Mouse (Mus musculus) cerebellum, adult 9-10 months (tissue): ENCODE results near the gene Lgals7.
A peak's percentile ranks its signal among the peaks of the same experiment; 100 is the strongest.
"Not testable (repeated sequence)": the region's sequence is repeated elsewhere in the genome, so short reads cannot be mapped to it uniquely, and the experiment has no call there.

ENCODE experiments used
- DNase-seq: peaks from one replicate; pipeline ENCODE4 v3.0.0; 2022

The Lgals7 gene

DNA sequence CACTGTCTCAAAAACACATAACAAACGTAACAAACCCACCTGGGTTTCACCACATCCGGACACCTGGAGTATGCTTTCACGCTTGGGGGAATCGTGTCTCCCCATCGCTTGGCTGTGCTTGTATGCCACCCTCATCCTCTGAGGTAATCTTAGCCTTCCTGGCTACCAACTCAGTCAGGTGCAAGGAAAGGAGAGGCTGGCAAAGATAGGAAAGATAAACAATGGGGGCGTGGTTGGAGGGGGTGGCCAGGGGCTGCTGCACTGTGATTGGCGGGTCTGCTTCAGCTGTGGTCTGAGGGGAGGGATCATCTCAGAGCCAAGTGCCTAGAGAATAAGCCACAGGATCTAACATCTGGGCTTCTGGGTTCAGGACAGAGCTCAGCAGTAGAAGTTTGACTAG, 16.0 kb downstream of the Lgals7 start:
- DNase-seq, result no peak

DNA sequence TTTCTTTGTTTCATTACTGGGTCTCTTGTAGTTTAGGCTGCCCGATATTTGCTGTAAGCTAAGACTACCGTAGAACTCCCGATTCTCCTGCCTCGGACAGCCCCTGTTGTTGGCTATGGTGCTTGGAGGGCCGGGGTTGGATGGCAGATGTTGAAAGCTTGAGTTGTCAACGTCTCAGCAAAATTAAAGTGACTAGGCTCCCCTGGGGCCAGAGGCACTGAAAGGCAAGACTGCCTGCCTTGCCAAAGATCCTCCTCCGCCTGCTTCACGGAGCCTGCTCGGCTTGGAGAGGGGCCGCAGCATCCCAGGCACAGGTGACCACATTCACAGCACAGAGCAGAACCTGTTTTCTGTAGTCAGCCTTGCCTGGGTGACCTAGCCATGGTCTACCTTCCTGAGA, 16.9 kb downstream of the Lgals7 start:
- DNase-seq, result no peak

DNA sequence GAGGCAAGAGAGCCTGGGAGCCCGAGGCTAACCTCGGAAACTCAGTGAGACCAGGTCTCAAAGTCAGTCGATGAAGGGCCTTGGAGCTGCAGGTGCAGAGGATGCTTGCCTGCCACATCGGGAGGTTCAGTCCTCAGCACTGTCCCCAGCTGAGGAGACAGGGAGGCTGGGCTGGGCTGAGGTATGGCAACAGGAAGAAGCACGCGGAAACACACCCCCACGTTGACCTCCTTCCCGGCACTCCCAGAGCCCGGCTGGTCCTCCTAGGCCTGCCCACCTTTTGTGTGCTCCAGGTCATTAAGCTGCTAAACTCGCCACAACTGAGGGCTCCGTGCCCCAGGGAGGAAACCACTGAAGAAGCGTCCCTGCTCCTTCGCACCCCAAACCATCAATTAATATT, 17.5 kb downstream of the Lgals7 start, which contains the start of gene Capn12:
Gene Capn12, plus strand, starts transcription at position 224 of the 400 bp plus-strand sequence.
- DNase-seq, result no peak

DNA sequence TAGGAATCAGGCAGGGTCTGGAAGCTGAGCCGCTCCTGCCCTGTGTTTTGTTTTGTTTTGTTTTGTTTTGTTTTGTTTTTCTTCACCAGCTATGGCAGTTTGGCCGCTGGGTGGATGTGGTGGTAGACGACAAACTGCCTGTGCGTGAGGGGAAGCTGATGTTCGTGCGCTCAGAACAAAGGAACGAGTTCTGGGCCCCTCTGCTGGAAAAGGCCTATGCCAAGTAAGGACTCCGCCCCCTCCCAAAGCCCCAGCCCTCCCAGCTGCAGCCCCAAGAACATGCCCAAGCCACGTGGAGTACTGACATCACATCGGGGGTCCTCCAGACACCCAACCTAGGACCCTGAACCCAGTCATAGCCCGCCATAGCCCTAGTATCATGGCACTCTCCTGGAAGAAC, 19.4 kb downstream of the Lgals7 start:
- no peak for DNase-seq

DNA sequence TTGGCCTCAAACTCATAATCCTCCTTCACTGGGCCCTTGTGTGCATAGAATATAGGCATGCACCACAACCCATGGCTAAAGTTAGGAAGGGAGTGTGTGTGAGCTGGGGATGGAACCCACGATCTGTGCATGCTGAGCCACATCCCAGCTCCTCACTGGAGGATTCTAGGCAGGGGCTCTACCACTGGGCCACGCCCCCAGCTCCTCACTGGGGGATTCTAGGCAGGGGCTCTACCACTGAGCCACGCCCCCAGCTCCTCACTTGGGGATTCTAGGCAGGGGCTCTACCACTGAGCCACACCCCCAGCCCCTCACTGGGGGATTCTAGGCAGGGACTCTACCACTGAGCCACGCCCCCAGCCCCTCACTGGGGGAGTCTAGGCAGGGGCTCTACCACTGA, 20.1 kb downstream of the Lgals7 start:
- DNase-seq, result not testable (repeated sequence)

DNA sequence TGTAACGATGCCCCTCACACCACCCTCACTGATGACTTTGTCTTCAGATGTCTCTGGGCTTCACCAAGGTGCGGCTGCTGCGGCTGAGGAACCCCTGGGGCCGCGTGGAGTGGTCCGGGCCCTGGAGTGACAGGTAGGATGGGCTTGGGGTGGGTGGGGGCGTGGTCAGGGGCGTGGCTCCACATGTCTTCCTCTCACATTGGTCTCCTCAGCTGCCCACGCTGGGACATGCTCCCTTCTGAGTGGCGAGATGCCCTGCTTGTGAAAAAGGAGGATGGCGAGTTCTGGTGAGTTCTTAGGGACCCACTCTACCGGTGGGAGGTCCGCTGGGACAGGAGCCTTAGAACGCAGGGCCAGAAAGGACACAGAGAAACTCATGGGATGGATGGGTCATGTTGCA, 22.8 kb downstream of the Lgals7 start:
- no peak for DNase-seq

DNA sequence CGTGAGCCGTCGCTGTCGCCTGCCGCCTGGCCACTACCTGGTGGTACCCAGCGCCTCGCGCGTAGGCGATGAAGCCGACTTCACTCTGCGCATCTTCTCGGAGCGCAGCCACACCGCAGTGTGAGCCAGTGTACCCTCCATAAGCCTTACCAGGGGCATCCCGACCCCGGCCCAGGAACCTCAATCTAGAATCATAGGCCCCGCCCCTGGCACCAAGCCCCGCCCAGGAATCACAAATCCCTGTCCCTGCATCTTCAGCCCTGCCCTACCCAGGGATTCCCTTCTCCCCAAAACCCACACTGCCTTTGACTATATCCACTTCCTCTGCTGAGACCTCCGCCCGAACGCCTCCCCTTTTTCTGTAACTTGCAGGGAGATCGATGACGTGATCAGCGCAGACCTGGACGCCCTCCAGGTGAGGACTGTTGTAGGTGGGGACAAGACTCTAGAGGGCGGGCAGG, 25.1 kb downstream of the Lgals7 start:
- no peak for DNase-seq

DNA sequence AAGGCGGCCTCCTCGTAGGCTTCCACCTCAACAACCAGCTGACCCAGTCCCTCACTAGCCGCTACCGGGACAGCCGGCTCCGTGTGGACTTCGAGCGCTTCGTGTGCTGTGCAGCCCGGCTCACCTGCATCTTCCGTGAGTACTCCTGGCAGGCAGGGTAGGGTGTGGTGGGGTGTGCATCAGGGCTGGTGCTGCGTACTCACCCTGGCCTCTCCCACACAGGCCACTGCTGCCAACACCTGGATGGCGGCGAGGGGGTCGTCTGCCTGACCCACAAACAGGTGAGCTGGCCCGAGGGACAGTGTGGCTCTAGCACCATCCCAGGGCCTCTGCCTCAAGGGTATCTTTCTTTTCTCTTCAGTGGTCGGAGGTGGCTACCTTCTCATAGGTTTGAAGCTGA, 28.9 kb downstream of the Lgals7 start:
- no peak for DNase-seq

DNA sequence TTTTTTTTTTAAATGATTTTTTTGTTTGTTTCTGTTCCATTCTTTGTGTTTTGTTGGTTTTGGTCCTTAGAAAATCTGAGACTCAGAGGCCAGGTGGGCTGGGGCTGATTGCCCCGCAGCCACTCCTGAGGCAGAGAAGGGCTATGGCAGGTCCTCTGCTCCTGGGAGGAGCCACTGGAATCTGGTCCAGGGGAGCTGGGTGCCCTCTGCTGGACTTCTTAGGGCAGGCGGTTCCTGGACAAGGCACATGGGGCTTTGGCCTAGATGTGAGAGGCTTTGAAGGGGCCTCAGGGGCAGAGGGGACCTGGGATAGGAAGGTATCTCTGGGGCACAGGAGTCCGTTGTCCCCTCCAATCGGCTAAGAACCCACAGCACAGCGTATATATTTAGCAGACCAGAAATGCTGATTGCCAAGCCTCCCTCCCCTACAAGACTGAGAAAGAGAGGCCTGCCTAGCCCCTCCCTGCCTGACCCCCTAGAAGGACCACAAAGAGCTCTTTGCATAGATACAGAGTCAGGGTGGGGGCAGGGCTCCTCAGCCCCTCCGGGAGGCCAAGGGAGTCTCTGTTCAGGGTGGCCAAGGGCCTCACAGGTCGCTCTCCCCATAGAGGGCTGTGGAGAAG, 30.1 kb downstream of the Lgals7 start:
- no peak for DNase-seq

DNA sequence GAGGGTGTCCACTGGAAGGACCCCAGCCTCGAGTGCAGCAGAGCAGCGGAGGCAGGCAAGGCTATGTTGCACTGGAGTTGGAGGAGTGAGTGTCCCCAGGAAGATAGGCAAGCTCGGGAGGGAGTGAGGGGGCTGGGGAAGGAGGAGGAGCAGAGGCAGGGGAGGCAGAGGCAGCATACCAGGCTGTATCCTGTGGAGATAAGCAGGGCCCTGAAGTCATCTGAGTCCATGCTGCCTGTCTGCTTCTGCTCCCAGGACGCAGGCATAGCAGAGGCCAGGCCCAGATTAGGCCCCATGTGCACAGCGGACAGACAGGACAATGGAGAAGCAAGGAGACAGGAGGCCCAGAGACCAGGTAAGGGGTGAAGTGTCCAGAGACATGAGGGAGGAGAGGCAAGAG, 31.3 kb downstream of the Lgals7 start:
- DNase-seq, result no peak

DNA sequence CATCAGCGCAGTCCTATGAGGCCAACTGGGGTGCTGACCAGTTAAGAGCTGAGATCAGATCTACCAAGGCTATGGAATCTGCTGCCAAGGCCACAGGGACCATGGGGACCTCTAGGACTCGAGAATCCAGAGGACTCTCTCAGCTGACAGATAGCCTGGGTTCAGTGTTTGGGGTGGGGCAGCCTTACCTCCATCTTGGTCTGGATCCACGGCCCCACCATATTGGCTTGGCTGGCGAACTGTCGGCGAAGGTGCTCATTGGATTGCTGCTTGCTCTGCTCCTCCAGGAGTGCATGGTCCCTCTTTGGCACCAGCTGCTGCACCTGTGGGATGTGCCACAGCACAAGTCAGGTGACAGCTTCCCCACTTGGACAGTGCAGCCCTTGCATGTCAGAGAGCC, 34.0 kb downstream of the Lgals7 start:
- DNase-seq, result no peak

DNA sequence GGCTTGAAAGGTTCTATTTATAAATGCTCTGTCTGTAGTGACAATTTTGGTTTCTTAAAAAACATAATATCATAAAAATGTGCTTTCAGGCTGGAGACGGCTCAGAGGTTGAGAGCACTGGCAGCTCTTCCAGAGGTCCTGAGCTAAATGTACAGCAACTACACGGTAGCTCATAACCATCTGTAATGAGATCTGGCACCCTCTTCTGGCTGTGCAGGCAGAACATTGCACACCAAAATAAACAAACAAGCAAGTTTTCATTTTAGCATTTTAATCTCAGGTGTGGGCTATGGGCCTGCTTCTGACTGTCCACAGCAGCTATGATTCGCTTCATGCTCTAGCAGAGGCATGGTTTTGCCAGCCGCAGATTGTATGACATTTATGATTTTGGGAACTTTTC, 36.3 kb downstream of the Lgals7 start:
- no peak for DNase-seq

DNA sequence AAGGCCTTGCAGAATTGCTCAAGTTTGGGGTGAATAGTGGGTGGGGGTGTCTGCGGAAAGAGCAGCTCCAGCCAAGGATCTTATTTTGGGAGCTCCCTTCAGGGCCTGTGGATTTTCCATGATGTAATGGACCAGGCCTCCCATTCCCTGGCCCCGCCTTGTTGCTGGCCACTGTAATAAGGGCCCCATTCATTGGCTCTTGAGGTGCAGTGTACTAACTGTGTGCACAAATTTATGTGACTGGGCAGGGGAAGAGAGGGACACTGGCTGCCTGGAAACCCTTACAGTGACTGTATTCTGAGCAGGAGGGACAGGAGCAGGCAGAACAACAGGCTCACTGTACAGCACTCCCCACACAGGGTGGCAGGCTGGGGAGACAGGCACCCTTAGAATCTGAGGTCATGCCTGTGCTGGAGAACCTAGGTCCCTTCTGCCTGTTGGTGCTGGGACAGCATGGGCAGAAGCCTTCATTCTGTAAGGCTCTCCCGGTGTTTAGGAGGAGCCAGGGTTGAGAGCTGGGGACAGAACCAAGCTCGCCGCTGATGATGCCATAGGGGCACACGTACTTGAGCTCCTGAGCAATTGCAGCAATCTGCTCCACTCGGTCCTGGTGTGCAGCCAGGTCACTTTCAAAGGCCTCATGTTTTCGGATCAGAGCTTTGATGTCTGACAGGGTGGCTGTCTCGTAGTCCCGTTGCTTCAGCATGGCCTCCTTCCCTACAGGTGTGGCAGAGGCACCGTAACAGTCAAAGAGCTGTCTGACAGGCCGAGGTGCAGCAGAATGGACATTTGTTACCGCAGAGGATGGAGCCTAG, 37.9 kb downstream of the Lgals7 start:
- no peak for DNase-seq

DNA sequence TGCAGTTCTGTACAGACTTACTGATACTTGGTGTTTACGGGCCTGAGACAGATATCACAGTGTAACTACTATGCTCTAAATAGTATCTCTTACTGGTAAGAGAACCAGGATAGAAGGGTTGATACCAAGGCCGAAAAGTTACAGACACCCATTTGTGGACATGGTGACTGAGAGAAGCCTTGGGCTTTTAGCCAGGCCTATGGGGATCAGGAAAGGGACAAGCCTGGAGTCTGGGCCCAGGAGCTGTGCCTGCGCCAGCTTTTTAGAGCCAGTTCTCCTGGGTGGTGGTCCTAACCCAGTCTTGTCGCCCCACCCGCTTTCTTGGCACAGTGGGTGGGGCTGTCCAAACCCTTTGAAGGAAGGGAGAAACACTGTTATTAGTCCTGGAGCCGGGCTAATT, 38.5 kb downstream of the Lgals7 start:
- no peak for DNase-seq

DNA sequence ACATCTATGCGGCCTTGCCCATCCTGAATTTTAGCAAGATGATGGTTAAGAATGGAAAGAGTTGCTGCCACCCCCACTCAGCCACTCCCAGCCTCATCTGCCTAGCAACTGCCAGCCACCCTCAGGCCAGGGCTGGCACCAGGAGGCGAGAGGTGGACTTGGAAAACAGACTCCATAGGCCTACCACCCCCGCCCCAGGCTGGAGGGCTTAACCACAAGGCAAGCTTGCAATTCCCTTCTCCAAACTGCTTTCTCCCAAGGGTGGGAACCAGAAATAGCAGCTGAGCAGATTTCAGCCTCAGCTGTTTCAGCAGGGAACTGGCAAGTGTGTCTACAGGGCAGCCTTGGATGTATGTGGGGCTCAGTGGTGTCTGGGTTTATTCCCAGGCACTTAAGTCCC, 39.2 kb downstream of the Lgals7 start:
- no peak for DNase-seq

DNA sequence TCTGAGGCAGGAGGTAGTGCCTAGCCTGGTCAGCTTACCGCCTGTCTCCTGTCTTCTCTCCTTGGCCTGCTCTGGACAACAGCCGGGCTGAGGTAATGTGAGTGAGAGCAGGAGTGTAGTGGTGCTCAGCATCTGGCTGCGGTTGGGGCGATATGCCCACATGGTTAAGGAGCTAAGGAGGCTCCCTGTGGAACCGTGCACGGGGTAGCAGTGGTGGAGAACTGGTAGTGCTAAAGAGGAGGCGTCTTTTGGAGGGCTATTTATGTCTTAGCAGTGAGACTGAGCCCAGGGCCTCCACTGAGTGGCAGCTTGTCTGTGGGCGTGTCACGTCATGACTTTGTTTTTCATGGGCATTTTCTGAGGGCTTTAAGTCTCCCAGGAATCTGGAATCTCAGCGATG, 40.1 kb downstream of the Lgals7 start:
- no peak for DNase-seq

DNA sequence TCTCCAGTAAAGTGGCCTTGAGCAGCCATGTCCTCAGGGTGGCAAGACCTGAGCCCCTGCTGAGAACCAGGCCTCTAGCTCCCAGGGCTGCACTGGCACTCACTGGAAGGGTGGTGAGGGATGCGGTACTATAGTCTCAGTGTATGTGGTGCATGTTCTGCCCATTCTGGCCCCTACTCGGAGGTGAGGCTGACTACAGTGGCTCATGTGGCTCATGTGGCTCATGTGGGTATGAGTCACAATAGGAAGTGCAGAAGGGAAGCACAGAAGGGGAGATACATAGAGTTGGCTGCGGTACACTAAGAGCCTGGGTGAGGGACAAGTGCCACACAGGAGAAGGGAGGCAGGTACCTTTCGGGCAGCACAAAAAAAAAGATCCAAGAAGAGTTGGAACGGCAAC, 43.5 kb downstream of the Lgals7 start:
- peak; percentile 43 for DNase-seq

DNA sequence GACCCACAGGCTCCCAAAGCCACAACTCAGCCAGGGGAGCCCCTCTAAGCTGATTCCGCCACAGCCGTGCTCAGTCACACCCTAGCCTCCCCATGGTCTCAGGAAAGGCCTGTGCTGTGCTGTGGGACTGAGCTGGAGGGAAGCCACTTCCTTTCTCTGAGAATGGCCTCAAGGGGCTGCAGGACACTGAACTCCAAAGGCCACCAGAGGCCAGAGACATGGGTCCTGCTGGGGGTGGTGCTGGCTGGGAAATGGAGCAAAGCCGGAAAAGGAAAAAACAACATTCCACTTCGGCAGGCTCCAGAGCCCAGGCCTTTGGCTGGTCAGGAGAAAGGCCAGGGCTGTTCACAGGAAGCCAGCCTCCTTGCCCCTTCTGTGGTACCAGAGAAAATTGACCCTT, 48.0 kb downstream of the Lgals7 start:
- DNase-seq, result no peak

DNA sequence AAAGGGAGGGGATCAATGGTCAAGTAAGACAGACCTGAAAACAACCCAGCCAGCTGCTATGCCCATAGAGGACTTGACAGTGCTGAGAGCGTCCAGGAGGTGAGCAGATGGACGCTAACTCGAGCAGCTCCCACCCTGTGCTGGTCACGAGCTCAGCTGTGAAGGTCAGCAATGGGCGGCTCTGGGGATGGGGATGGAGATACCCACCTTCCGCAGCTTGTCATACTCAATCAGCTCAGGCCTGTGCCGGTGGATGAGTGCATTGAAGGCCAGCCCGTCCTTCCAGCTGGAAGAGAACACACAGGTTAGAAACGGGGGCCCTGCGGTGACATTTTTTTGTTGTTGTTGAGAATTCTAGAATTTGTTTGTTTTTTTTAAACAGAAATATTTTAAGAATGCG, 49.5 kb downstream of the Lgals7 start:
- DNase-seq, result no peak
